Mouse (Mus musculus) ES-E14 (cell line): ENCODE data around the gene Gfer.

ENCODE experiments used
- HCFC1 ChIP-seq: IDR thresholded peaks from 2 replicates; pipeline ENCODE4 v1.6.1; 2012; ENCODE audit warnings: low read length, inconsistent platforms, borderline replicate concordance; ENCODE audit not compliant: insufficient read depth
- ZC3H11A ChIP-seq: IDR thresholded peaks from 2 replicates; pipeline ENCODE4 v1.6.1; 2012; ENCODE audit warnings: low read depth, mild to moderate bottlenecking, inconsistent platforms, low read length, borderline replicate concordance
- ZNF384 ChIP-seq: IDR thresholded peaks from 2 replicates; pipeline ENCODE4 v1.6.1; 2012; ENCODE audit warnings: low read depth, low read length, inconsistent platforms

- TF ChIP-seq HCFC1, result no peak
- TF ChIP-seq ZNF384, result no peak
- TF ChIP-seq ZC3H11A, result no peak
These were observed 38.6 kb upstream of the Gfer start for GRCm38 (mm10) chr17:24734513-24734912.
